Mouse (Mus musculus): ENCODE results near the gene Commd9. TPM values are rescaled to one million over a fixed set of nuclear protein-coding genes. Genes with fewer than 3 reads are reported as not detected.
A peak's percentile ranks its signal among the peaks of the same experiment; 100 is the strongest.

The Commd9 gene
- polyA plus RNA-seq, 1 experiment from 2014 or later = 61.2 TPM

DNA sequence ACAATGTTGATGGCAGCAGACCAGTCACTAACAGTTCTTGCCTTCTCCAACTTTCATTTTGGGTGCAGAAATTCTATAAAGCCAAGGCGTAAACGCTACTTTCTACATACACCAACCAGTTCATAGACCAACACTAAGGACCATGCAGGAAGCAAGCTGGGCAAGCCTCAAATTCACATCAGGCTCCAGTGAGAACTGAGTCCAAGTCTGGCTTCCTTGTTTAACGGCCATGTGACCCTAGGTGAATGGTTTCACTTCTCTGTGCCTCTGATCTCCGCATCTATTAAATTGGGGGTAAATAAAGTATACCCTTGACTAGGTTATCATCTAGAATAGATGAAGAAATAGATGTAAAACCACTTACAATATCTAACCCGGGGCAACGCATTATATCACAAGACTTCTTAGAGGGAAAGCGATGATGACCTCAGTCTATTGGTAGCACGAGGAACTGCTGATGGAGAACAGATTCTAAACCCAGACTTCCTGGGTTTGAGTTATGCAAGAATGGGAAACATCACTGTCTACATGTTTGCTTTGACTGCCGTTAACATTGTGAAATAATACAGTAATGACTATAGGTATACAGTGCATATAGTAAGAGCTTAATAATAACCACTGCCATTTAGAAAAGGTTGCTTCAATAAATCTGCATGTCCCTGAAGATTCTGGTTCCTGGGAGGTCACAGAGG is 4.4 kb upstream of the Commd9 start:
- ATAC-seq (ENCODE audit: low FRiP score, low TSS enrichment) = no peak
- H3K4me2 ChIP-seq (replicated peaks; ENCODE audit: low read depth, low read length) = no peak overlapping the region
- no peak overlapping the region for H3K4me3 ChIP-seq (ENCODE audit: low read length)
- H3K27ac ChIP-seq (ENCODE audit: low read depth, low read length) = no peak overlapping the region
- no peaks in the 10 kb centered on the region; the same call in 1 of the 2 replicates for H3K27me3 ChIP-seq (ENCODE audit: control insufficient read depth, insufficient read depth, low read length)
- H3K9ac ChIP-seq (ENCODE audit: low read depth, low read length) = no peak overlapping the region
- peaks cover 1% of the 10 kb centered on the region; the same call in 1 of the 2 replicates for H3K4me1 ChIP-seq (ENCODE audit: control insufficient read depth, insufficient read depth, low read length)
- H3K36me3 ChIP-seq (ENCODE audit: control insufficient read depth, insufficient read depth, low read length) = no peaks in the 10 kb centered on the region
- 89% methylated on average over 9 of the region's 9 CpGs for WGBS
- no peaks in the 10 kb centered on the region for H3K9me3 ChIP-seq (ENCODE audit: control insufficient read depth, low read length)

DNA sequence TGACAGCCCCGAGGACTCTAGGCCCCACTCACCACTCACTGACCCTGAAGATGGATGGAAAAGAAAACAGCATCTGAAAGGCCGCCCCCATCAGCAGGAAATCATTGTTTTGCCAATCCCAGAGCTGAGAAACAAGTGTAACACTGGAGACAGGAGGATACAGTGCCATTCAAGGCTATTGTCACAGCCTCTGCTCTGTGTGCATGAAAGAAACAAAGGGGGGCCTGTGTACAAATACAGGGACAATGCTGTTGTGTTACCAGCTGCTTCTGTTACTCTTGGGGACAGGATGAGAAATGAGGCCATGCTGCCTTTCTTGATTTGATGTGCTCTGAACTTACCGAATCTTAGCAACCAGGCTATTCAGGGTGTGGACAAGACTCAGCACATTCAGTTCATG is 3.0 kb upstream of the Commd9 start, which contains the start of gene Prr5l:
TSS of gene Prr5l (minus strand) at position 30 of the 400 bp plus-strand sequence.
- 29% methylated on average over 3 of the region's 3 CpGs for WGBS
- H3K36me3 ChIP-seq (ENCODE audit: control insufficient read depth, insufficient read depth, low read length) = no peaks in the 10 kb centered on the region
- ATAC-seq (ENCODE audit: low FRiP score, low TSS enrichment) = no peak
- H3K9me3 ChIP-seq (ENCODE audit: control insufficient read depth, low read length) = no peaks in the 10 kb centered on the region
- H3K4me1 ChIP-seq (ENCODE audit: control insufficient read depth, insufficient read depth, low read length) = peaks cover 4% of the 10 kb centered on the region; the same call in 1 of the 2 replicates
- no peak within 1 kb of the TSS for H3K9ac ChIP-seq (ENCODE audit: low read depth, low read length)
- H3K4me2 ChIP-seq (replicated peaks; ENCODE audit: low read depth, low read length) = no peak within 1 kb of the TSS
- H3K27ac ChIP-seq (ENCODE audit: low read depth, low read length) = no peak within 1 kb of the TSS
- H3K4me3 ChIP-seq (ENCODE audit: low read length) = no peak within 1 kb of the TSS
- H3K27me3 ChIP-seq (ENCODE audit: control insufficient read depth, insufficient read depth, low read length) = no peaks in the 10 kb centered on the region

DNA sequence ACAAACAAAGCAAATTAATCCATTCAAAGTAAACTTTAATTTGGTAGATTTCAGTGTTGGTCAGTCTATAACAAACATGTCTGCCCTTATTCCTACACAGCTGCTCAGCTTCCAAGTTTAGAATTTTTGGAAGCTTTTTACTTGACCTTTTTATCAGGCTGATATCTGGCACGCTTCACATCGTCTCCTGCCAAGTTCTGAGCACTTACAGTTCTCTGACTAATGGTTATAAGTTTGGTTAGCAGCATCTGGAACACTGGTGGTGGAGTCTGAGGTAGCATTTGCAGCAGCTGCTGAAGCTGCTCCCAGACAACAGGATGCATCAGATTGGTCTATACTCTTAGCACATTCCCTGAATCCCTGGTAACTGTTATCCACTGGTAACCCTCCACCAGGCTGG is 1.8 kb upstream of the Commd9 start:
- Histone ChIP-seq H3K27me3 (ENCODE audit: control insufficient read depth, insufficient read depth, low read length) (no peaks in the 10 kb centered on the region), H3K9me3 (ENCODE audit: control insufficient read depth, low read length) (no peaks in the 10 kb centered on the region), H3K4me3 (ENCODE audit: low read length) (no peak overlapping the region), H3K4me2 (replicated peaks; ENCODE audit: low read depth, low read length) (no peak overlapping the region), H3K27ac (ENCODE audit: low read depth, low read length) (no peak overlapping the region), H3K4me1 (ENCODE audit: control insufficient read depth, insufficient read depth, low read length) (peaks cover 4% of the 10 kb centered on the region; the same call in 1 of the 2 replicates), H3K36me3 (ENCODE audit: control insufficient read depth, insufficient read depth, low read length) (no peaks in the 10 kb centered on the region), H3K9ac (ENCODE audit: low read depth, low read length) (no peak overlapping the region)
- WGBS = 74% methylated on average over 2 of the region's 2 CpGs
- no peak for ATAC-seq (ENCODE audit: low FRiP score, low TSS enrichment)

DNA sequence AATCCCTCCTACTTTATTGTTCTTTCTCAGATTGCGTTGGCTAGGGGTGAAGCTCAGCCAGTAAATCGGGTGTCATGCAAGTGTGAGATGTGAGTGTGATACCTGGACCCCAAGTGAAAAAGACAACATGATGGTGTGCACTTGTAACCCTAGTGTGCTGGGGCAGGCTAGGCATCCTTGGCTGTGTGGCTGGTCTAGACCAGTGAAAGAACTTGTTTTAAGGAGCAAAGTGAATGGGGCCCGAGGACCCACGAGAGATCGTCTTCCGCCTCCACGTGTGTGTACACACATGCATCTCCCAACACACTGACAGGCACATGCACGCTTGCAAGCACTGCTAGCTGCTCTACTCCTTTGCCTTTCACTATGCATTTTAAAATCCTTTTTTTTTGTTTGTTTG is 2.8 kb downstream of the Commd9 start:
- Histone ChIP-seq H3K4me3 (ENCODE audit: low read length) (no peak overlapping the region), H3K9me3 (ENCODE audit: control insufficient read depth, low read length) (no peaks in the 10 kb centered on the region), H3K4me1 (ENCODE audit: control insufficient read depth, insufficient read depth, low read length) (peaks cover 4% of the 10 kb centered on the region; the same call in 1 of the 2 replicates), H3K27ac (ENCODE audit: low read depth, low read length) (no peak overlapping the region), H3K27me3 (ENCODE audit: control insufficient read depth, insufficient read depth, low read length) (no peaks in the 10 kb centered on the region), H3K36me3 (ENCODE audit: control insufficient read depth, insufficient read depth, low read length) (no peaks in the 10 kb centered on the region), H3K4me2 (replicated peaks; ENCODE audit: low read depth, low read length) (no peak overlapping the region), H3K9ac (ENCODE audit: low read depth, low read length) (no peak overlapping the region)
- 86% methylated on average over 8 of the region's 8 CpGs for WGBS
- ATAC-seq (ENCODE audit: low FRiP score, low TSS enrichment) = no peak

DNA sequence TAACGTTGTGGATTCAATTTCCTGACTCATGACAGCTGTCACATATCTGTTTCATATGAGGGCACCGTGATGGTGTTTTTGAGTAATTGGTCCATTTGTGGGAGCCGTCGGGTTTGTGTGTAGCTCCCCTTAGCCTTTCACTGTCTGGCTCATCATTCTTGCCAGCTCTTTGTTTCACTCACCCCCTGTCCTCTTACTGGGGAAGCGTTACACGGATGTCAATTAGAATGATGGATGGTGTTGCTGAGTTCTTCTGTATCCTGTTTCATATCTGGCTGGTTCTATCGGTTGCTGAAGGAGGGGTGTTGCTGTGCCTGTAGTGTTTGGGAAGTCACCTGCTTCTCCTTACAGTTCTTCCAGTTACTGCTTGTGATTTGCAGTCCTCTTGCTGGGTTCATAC is 5.1 kb downstream of the Commd9 start:
- peaks cover 4% of the 10 kb centered on the region; the same call in 1 of the 2 replicates for H3K4me1 ChIP-seq (ENCODE audit: control insufficient read depth, insufficient read depth, low read length)
- H3K36me3 ChIP-seq (ENCODE audit: control insufficient read depth, insufficient read depth, low read length) = no peaks in the 10 kb centered on the region
- H3K9me3 ChIP-seq (ENCODE audit: control insufficient read depth, low read length) = no peaks in the 10 kb centered on the region
- H3K4me2 ChIP-seq (replicated peaks; ENCODE audit: low read depth, low read length) = no peak overlapping the region
- WGBS = 24% methylated on average over 7 of the region's 7 CpGs
- no peaks in the 10 kb centered on the region for H3K27me3 ChIP-seq (ENCODE audit: control insufficient read depth, insufficient read depth, low read length)
- H3K4me3 ChIP-seq (ENCODE audit: low read length) = no peak overlapping the region
- ATAC-seq (ENCODE audit: low FRiP score, low TSS enrichment) = no peak
- no peak overlapping the region for H3K9ac ChIP-seq (ENCODE audit: low read depth, low read length)
- no peak overlapping the region for H3K27ac ChIP-seq (ENCODE audit: low read depth, low read length)

DNA sequence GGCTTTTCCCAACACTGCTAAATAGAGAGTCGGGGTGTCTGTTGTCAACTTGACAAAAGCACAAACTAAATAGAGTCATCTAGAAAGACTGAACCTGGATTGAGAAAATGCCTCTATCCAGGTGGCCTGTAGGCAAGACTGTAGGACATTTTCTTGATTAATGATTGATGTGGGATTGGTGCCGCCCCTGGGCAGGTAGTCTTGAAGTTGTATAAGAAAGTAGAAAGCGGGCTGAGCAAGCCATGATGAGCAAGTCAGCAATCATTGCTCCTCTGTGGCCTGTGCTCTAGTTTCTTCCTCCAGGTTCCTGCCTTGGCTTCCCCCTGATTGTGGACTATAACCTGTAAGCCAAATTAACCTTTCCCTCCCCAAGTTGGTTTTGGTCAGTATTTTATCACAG is 8.1 kb downstream of the Commd9 start:
- WGBS = 83% methylated on average over 3 of the region's 3 CpGs
- H3K9ac ChIP-seq (ENCODE audit: low read depth, low read length) = no peak overlapping the region

DNA sequence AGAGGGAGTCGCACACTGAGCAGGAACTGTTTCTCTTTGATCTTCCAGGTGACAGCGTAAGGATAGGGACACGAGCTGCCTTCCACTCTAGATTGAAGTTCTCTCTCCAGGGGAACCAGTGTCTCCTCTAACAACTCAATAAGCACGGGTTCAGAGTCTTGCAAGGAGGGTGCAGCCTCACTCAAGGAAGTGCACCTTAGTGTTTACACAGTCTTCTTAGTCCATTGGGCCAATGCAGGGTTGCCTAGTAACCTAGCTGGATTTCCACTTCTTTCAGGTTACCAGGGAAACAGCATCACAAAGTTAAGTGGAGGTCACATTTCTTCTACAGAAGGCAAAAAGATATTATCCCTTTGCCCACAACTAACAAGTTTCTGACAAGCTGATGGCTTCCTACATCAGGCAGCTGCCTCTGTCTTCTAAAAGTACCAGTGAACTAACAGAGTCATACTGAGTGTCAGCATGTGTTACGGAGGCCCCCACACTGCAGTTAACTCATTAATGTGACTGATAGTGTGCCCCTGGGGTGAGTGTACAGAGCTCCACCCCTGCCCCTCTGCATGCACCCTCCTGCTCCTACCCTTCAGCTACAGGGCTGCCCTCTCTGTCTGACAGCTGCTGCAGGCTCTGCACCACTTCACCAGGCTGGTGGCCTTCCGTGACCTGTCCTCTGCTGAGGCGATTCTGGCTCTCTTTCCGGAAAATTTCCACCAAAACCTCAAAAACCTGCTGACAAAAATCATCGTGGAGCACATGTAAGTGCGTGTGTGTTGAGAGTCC is 10.6 kb downstream of the Commd9 start:
- H3K9ac ChIP-seq (ENCODE audit: low read depth, low read length) = no peak overlapping the region
- 0 out of 2 replicates have a peak, but pooled peaks cover 13% of the 10 kb centered on the region for H3K36me3 ChIP-seq (ENCODE audit: control insufficient read depth, insufficient read depth, low read length)
- 48% methylated on average over 10 of the region's 10 CpGs for WGBS
- H3K9me3 ChIP-seq (ENCODE audit: control insufficient read depth, low read length) = no peaks in the 10 kb centered on the region
- H3K4me1 ChIP-seq (ENCODE audit: control insufficient read depth, insufficient read depth, low read length) = no peaks in the 10 kb centered on the region
- no peak overlapping the region for H3K27ac ChIP-seq (ENCODE audit: low read depth, low read length)
- ATAC-seq (ENCODE audit: low FRiP score, low TSS enrichment) = peak; percentile 87
- H3K4me3 ChIP-seq (ENCODE audit: low read length) = no peak overlapping the region
- no peak overlapping the region for H3K4me2 ChIP-seq (replicated peaks; ENCODE audit: low read depth, low read length)
- no peaks in the 10 kb centered on the region for H3K27me3 ChIP-seq (ENCODE audit: control insufficient read depth, insufficient read depth, low read length)

More for the DNA sequence above, 8.1 kb downstream of the Commd9 start:
- Histone ChIP-seq H3K4me1 (ENCODE audit: control insufficient read depth, insufficient read depth, low read length) (no peaks in the 10 kb centered on the region), H3K27me3 (ENCODE audit: control insufficient read depth, insufficient read depth, low read length) (no peaks in the 10 kb centered on the region), H3K36me3 (ENCODE audit: control insufficient read depth, insufficient read depth, low read length) (0 out of 2 replicates have a peak, but pooled peaks cover under 1% of the 10 kb centered on the region), H3K4me3 (ENCODE audit: low read length) (no peak overlapping the region), H3K4me2 (replicated peaks; ENCODE audit: low read depth, low read length) (no peak overlapping the region), H3K9me3 (ENCODE audit: control insufficient read depth, low read length) (no peaks in the 10 kb centered on the region), H3K27ac (ENCODE audit: low read depth, low read length) (no peak overlapping the region)
- no peak for ATAC-seq (ENCODE audit: low FRiP score, low TSS enrichment)

DNA sequence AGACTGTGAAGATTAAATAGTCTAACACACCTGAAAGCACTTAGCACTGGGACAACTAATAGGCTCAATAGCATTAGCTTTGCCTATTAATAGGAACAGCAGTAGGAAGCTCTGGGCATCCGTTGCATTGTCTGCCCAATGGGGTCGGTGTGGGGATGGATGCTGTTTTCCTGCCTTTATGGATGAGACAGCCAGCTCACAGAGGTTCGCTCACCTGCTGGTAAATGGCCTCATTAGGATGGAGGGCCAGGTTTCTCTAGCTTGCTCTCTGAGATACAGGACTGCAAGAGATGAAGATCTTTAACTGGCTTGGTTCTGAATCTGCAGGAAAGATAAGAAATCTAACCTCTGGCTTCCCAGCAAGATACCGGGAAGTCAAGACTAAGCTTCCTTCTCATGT is 16.1 kb downstream of the Commd9 start:
- 71% methylated on average over 4 of the region's 4 CpGs for WGBS
- Histone ChIP-seq H3K9me3 (ENCODE audit: control insufficient read depth, low read length) (no peaks in the 10 kb centered on the region), H3K4me1 (ENCODE audit: control insufficient read depth, insufficient read depth, low read length) (peaks cover 3% of the 10 kb centered on the region; the same call in 1 of the 2 replicates), H3K27me3 (ENCODE audit: control insufficient read depth, insufficient read depth, low read length) (no peaks in the 10 kb centered on the region), H3K9ac (ENCODE audit: low read depth, low read length) (no peak overlapping the region), H3K4me2 (replicated peaks; ENCODE audit: low read depth, low read length) (no peak overlapping the region), H3K27ac (ENCODE audit: low read depth, low read length) (no peak overlapping the region), H3K36me3 (ENCODE audit: control insufficient read depth, insufficient read depth, low read length) (0 out of 2 replicates have a peak, but pooled peaks cover 13% of the 10 kb centered on the region), H3K4me3 (ENCODE audit: low read length) (no peak overlapping the region)
- ATAC-seq (ENCODE audit: low FRiP score, low TSS enrichment) = no peak

Measured in kidney, embryonic 14.5 days (tissue).